Mouse (Mus musculus): ENCODE results near the gene Setx. TPM values are rescaled to one million over a fixed set of nuclear protein-coding genes. Genes with fewer than 3 reads are reported as not detected.

The Setx gene
- total RNA-seq, 2 experiments from 2014 or later = 33.0 to 81.2 TPM

GRCm38 (mm10) chr2:29206156-29206555 is 82.2 kb downstream of the Setx start:
- ATAC-seq (ENCODE audit: poor library complexity, severe bottlenecking) = no peak

GRCm38 (mm10) chr2:29216286-29217012 is 92.5 kb downstream of the Setx start:
- ATAC-seq (ENCODE audit: poor library complexity, severe bottlenecking) = no peak

- no peak for ATAC-seq (ENCODE audit: poor library complexity, severe bottlenecking)
These were observed 93.1 kb downstream of the Setx start for GRCm38 (mm10) chr2:29217042-29217441.

- ATAC-seq (ENCODE audit: poor library complexity, severe bottlenecking) = no peak
These were observed 93.9 kb downstream of the Setx start for GRCm38 (mm10) chr2:29217897-29218296.

GRCm38 (mm10) chr2:29218831-29219230 is 94.8 kb downstream of the Setx start:
- ATAC-seq (ENCODE audit: poor library complexity, severe bottlenecking) = no peak

GRCm38 (mm10) chr2:29222302-29222701 is 98.3 kb downstream of the Setx start:
- ATAC-seq (ENCODE audit: poor library complexity, severe bottlenecking) = no peak

GRCm38 (mm10) chr2:29223591-29224262 is 99.7 kb downstream of the Setx start:
- ATAC-seq (ENCODE audit: poor library complexity, severe bottlenecking) = no peak

- ATAC-seq (ENCODE audit: poor library complexity, severe bottlenecking) = no peak
These were observed 102.7 kb downstream of the Setx start for GRCm38 (mm10) chr2:29226671-29227070.

GRCm38 (mm10) chr2:29230191-29230835 is 106.3 kb downstream of the Setx start:
- ATAC-seq (ENCODE audit: poor library complexity, severe bottlenecking) = no peak

Other genes starting within 250 kb of the Setx start
- not detected in 2 replicates for gene Barhl1, start 207.5 kb upstream of the Setx start, total RNA-seq (2015)
- gene Barhl1, start 207.5 kb upstream of the Setx start, total RNA-seq (2017) = not detected in 2 replicates
- 0.32 TPM in 1 of 2 replicates, not detected in the other for gene Cfap77, start 69.1 kb upstream of the Setx start, total RNA-seq (2015)
- gene Cfap77, start 69.1 kb upstream of the Setx start, total RNA-seq (2017) = not detected in 2 replicates
- 13.0 and 17.1 TPM in 2 replicates for gene Ttf1, start 63.9 kb upstream of the Setx start, total RNA-seq (2015)
- gene Ttf1, start 63.9 kb upstream of the Setx start, total RNA-seq (2017) = 18.6 and 22.9 TPM in 2 replicates
- 22.2 and 24.6 TPM in 2 replicates for gene Ntng2, start 128.8 kb downstream of the Setx start, total RNA-seq (2015)
- 8.4 and 22.8 TPM in 2 replicates for gene Ntng2, start 128.8 kb downstream of the Setx start, total RNA-seq (2017)
- gene Med27, start 222.6 kb downstream of the Setx start, total RNA-seq (2015) = 34.2 and 38.0 TPM in 2 replicates
- gene Med27, start 222.6 kb downstream of the Setx start, total RNA-seq (2017) = 13.6 and 17.8 TPM in 2 replicates

Measured in megakaryocyte, adult 5-6 weeks (primary cell).